Mouse (Mus musculus): ENCODE measurements around the gene Tfdp1. TPM values are rescaled to one million over a fixed set of nuclear protein-coding genes. Genes with fewer than 3 reads are reported as not detected.

The Tfdp1 gene
- polyA plus RNA-seq, 1 experiment from 2014 or later, result 182 TPM

- Histone ChIP-seq H3K4me3 (no peak overlapping the region), H3K36me3 (replicated peaks) (peaks cover 100% of the 10 kb centered on the region), H3K27me3 (replicated peaks; ENCODE audit: low read depth, poor library complexity, severe bottlenecking) (no peaks in the 10 kb centered on the region), H3K4me1 (no peaks in the 10 kb centered on the region), H3K27ac (replicated peaks) (no peak overlapping the region), H3K9me3 (peaks cover 4% of the 10 kb centered on the region; the same call in 1 of the 2 replicates)
- no peak for DNase-seq (ENCODE audit: low spot score)
- WGBS, result 91% methylated on average over 10 of the region's 10 CpGs
These were observed 18.1 kb downstream of the Tfdp1 start for GRCm38 (mm10) chr8:13356681-13357080.

GRCm38 (mm10) chr8:13360213-13360612 lies 21.7 kb downstream of the Tfdp1 start:
- no peak overlapping the region for H3K4me3 ChIP-seq
- WGBS, result 94% methylated on average over 7 of the region's 7 CpGs
- DNase-seq (ENCODE audit: low spot score), result no peak
- peaks cover 100% of the 10 kb centered on the region for H3K36me3 ChIP-seq (replicated peaks)
- no peak overlapping the region for H3K27ac ChIP-seq (replicated peaks)
- no peaks in the 10 kb centered on the region for H3K27me3 ChIP-seq (replicated peaks; ENCODE audit: low read depth, poor library complexity, severe bottlenecking)
- peaks cover 7% of the 10 kb centered on the region; the same call in 1 of the 2 replicates for H3K9me3 ChIP-seq
- no peaks in the 10 kb centered on the region for H3K4me1 ChIP-seq

- no peak overlapping the region for H3K4me3 ChIP-seq
- WGBS, result 95% methylated on average over 6 of the region's 6 CpGs
- no peaks in the 10 kb centered on the region for H3K27me3 ChIP-seq (replicated peaks; ENCODE audit: low read depth, poor library complexity, severe bottlenecking)
- H3K27ac ChIP-seq (replicated peaks), result no peak overlapping the region
- peaks cover 7% of the 10 kb centered on the region; the same call in 1 of the 2 replicates for H3K9me3 ChIP-seq
- peak; percentile 21 for DNase-seq (ENCODE audit: low spot score)
- peaks cover 100% of the 10 kb centered on the region for H3K36me3 ChIP-seq (replicated peaks)
- no peaks in the 10 kb centered on the region for H3K4me1 ChIP-seq
These were observed 23.3 kb downstream of the Tfdp1 start for GRCm38 (mm10) chr8:13361865-13362264.

- DNase-seq (ENCODE audit: low spot score), result no peak
- no peaks in the 10 kb centered on the region for H3K4me1 ChIP-seq
- no peak overlapping the region for H3K4me3 ChIP-seq
- H3K27me3 ChIP-seq (replicated peaks; ENCODE audit: low read depth, poor library complexity, severe bottlenecking), result no peaks in the 10 kb centered on the region
- H3K27ac ChIP-seq (replicated peaks), result no peak overlapping the region
- H3K9me3 ChIP-seq, result no peaks in the 10 kb centered on the region
- H3K36me3 ChIP-seq (replicated peaks), result peaks cover 97% of the 10 kb centered on the region
- 94% methylated on average over 8 of the region's 8 CpGs for WGBS
These were observed 34.7 kb downstream of the Tfdp1 start for GRCm38 (mm10) chr8:13373151-13373662.

- no peak for DNase-seq (ENCODE audit: low spot score)
- 90% methylated on average over 7 of the region's 7 CpGs for WGBS
- Histone ChIP-seq H3K9me3 (no peaks in the 10 kb centered on the region), H3K27ac (replicated peaks) (no peak overlapping the region), H3K36me3 (replicated peaks) (peaks cover 58% of the 10 kb centered on the region), H3K4me1 (no peaks in the 10 kb centered on the region), H3K4me3 (no peak overlapping the region), H3K27me3 (replicated peaks; ENCODE audit: low read depth, poor library complexity, severe bottlenecking) (no peaks in the 10 kb centered on the region)
These were observed 43.1 kb downstream of the Tfdp1 start for GRCm38 (mm10) chr8:13381630-13382029.

GRCm38 (mm10) chr8:13382536-13382935 lies 44.0 kb downstream of the Tfdp1 start:
- no peak for DNase-seq (ENCODE audit: low spot score)
- Histone ChIP-seq H3K36me3 (replicated peaks) (peaks cover 49% of the 10 kb centered on the region), H3K4me1 (no peaks in the 10 kb centered on the region), H3K27me3 (replicated peaks; ENCODE audit: low read depth, poor library complexity, severe bottlenecking) (no peaks in the 10 kb centered on the region), H3K9me3 (no peaks in the 10 kb centered on the region), H3K4me3 (no peak overlapping the region), H3K27ac (replicated peaks) (no peak overlapping the region)
- WGBS, result 87% methylated on average over 3 of the region's 3 CpGs

- Histone ChIP-seq H3K9me3 (no peaks in the 10 kb centered on the region), H3K4me3 (no peak overlapping the region), H3K4me1 (no peaks in the 10 kb centered on the region), H3K27ac (replicated peaks) (no peak overlapping the region), H3K27me3 (replicated peaks; ENCODE audit: low read depth, poor library complexity, severe bottlenecking) (no peaks in the 10 kb centered on the region), H3K36me3 (replicated peaks) (peaks cover 45% of the 10 kb centered on the region)
- 92% methylated on average over 4 of the region's 4 CpGs for WGBS
- no peak for DNase-seq (ENCODE audit: low spot score)
These were observed 44.4 kb downstream of the Tfdp1 start for GRCm38 (mm10) chr8:13382999-13383398.

GRCm38 (mm10) chr8:13386366-13386765 lies 47.8 kb downstream of the Tfdp1 start:
- no peaks in the 10 kb centered on the region for H3K4me1 ChIP-seq
- H3K27ac ChIP-seq (replicated peaks), result no peak overlapping the region
- WGBS, result 78% methylated on average over 13 of the region's 13 CpGs
- H3K4me3 ChIP-seq, result no peak overlapping the region
- DNase-seq (ENCODE audit: low spot score), result no peak
- H3K27me3 ChIP-seq (replicated peaks; ENCODE audit: low read depth, poor library complexity, severe bottlenecking), result no peaks in the 10 kb centered on the region
- peaks cover 14% of the 10 kb centered on the region; the same call in 1 of the 2 replicates for H3K36me3 ChIP-seq (replicated peaks)
- H3K9me3 ChIP-seq, result no peaks in the 10 kb centered on the region

- Histone ChIP-seq H3K27ac (replicated peaks) (no peak overlapping the region), H3K4me3 (no peak overlapping the region), H3K9me3 (no peaks in the 10 kb centered on the region), H3K36me3 (replicated peaks) (0 out of 2 replicates have a peak, but pooled peaks cover under 1% of the 10 kb centered on the region), H3K4me1 (no peaks in the 10 kb centered on the region), H3K27me3 (replicated peaks; ENCODE audit: low read depth, poor library complexity, severe bottlenecking) (no peaks in the 10 kb centered on the region)
- no peak for DNase-seq (ENCODE audit: low spot score)
- 85% methylated on average over 8 of the region's 8 CpGs for WGBS
These were observed 49.2 kb downstream of the Tfdp1 start for GRCm38 (mm10) chr8:13387728-13388127.

- Histone ChIP-seq H3K9me3 (no peaks in the 10 kb centered on the region), H3K36me3 (replicated peaks) (no peaks in the 10 kb centered on the region), H3K27ac (replicated peaks) (no peak overlapping the region), H3K4me3 (no peak overlapping the region), H3K4me1 (no peaks in the 10 kb centered on the region), H3K27me3 (replicated peaks; ENCODE audit: low read depth, poor library complexity, severe bottlenecking) (no peaks in the 10 kb centered on the region)
- DNase-seq (ENCODE audit: low spot score), result no peak
- WGBS, result 74% methylated on average over 2 of the region's 2 CpGs
These were observed 50.2 kb downstream of the Tfdp1 start for GRCm38 (mm10) chr8:13388744-13389143.

- H3K4me1 ChIP-seq, result no peaks in the 10 kb centered on the region
- 93% methylated on average over 7 of the region's 7 CpGs for WGBS
- H3K36me3 ChIP-seq (replicated peaks), result no peaks in the 10 kb centered on the region
- DNase-seq (ENCODE audit: low spot score), result no peak
- no peak overlapping the region for H3K27ac ChIP-seq (replicated peaks)
- H3K27me3 ChIP-seq (replicated peaks; ENCODE audit: low read depth, poor library complexity, severe bottlenecking), result no peaks in the 10 kb centered on the region
- H3K4me3 ChIP-seq, result no peak overlapping the region
- no peaks in the 10 kb centered on the region for H3K9me3 ChIP-seq
These were observed 55.3 kb downstream of the Tfdp1 start for GRCm38 (mm10) chr8:13393869-13394268.

- H3K4me1 ChIP-seq, result no peaks in the 10 kb centered on the region
- 78% methylated on average over 5 of the region's 5 CpGs for WGBS
- DNase-seq (ENCODE audit: low spot score), result no peak
- no peak within 1 kb of the TSS for H3K27ac ChIP-seq (replicated peaks)
- no peaks in the 10 kb centered on the region for H3K36me3 ChIP-seq (replicated peaks)
- no peaks in the 10 kb centered on the region for H3K9me3 ChIP-seq
- H3K4me3 ChIP-seq, result no peak within 1 kb of the TSS
- H3K27me3 ChIP-seq (replicated peaks; ENCODE audit: low read depth, poor library complexity, severe bottlenecking), result no peaks in the 10 kb centered on the region
These were observed 58.2 kb downstream of the Tfdp1 start, which contains the start of gene Atp4b for GRCm38 (mm10) chr8:13396725-13397124. Atp4b (minus strand) TSS chr8:13396825.

GRCm38 (mm10) chr8:13403517-13403916 lies 65.0 kb downstream of the Tfdp1 start:
- WGBS, result 65% methylated on average over 6 of the region's 6 CpGs
- no peak for DNase-seq (ENCODE audit: low spot score)
- Histone ChIP-seq H3K27ac (replicated peaks) (no peak overlapping the region), H3K27me3 (replicated peaks; ENCODE audit: low read depth, poor library complexity, severe bottlenecking) (no peaks in the 10 kb centered on the region), H3K4me3 (no peak overlapping the region), H3K4me1 (no peaks in the 10 kb centered on the region), H3K9me3 (no peaks in the 10 kb centered on the region), H3K36me3 (replicated peaks) (no peaks in the 10 kb centered on the region)

All from embryonic facial prominence, embryonic 10.5 days (tissue).